Mouse (Mus musculus): ENCODE measurements at regions not wholly inside any gene's neighbourhood (a gene's known extent, or its start where the extent isn't known, plus 50 kb on each side); places are given as distances from the start of the nearest gene placed in this dataset.
A peak's percentile ranks its signal among the peaks of the same experiment; 100 is the strongest.

- ATAC-seq (ENCODE audit: low read depth), result no peak
- WGBS (ENCODE audit: insufficient replicate concordance), result 41% methylated on average over 1 of the region's 1 CpGs
- no peaks in the 10 kb centered on the region for H3K36me3 ChIP-seq (ENCODE audit: control insufficient read depth, insufficient read depth)
Measured at GRCm38 (mm10) chr16:65250426-65250825, 144.8 kb upstream of the Htr1f start.

DNA sequence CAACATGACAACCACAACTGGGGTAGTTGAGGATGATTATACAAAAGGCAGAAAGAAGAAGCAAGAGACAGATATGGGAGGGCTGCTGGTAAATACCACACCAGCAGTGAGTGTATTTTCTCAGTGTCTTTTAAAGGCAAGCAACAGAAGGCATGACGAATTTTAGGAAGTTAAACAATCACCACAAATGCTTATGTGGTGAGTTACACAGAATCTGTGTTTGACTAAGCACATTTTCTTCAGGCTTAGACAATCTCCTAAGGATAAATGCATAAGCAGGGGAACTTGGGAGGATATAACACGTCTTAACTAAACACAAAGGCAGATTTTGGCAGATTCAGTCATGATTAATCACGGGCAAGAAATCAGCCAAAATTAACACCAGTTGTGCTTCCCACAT is 141.8 kb upstream of the Htr1f start:
- Histone ChIP-seq H3K4me2 (ENCODE audit: low read depth, low read length) (no peak overlapping the region), H3K4me1 (ENCODE audit: control insufficient read depth, low read depth, low read length) (no peaks in the 10 kb centered on the region), H3K36me3 (ENCODE audit: control insufficient read depth, insufficient read depth) (no peaks in the 10 kb centered on the region), H3K4me3 (ENCODE audit: low read depth, low read length) (no peak overlapping the region), H3K27me3 (ENCODE audit: control insufficient read depth, insufficient read depth, low read depth, low read length) (no peaks in the 10 kb centered on the region), H3K27ac (ENCODE audit: low read length) (no peak overlapping the region), H3K9ac (ENCODE audit: low read depth, low read length) (no peak overlapping the region), H3K9me3 (replicated peaks; ENCODE audit: control insufficient read depth, low read length) (no peaks in the 10 kb centered on the region)
- 48% methylated on average over 3 of the region's 3 CpGs for WGBS (ENCODE audit: insufficient replicate concordance)
- ATAC-seq (ENCODE audit: low read depth), result no peak

More at GRCm38 (mm10) chr16:65250426-65250825, 144.8 kb upstream of the Htr1f start:
- no peaks in the 10 kb centered on the region for H3K9me3 ChIP-seq (replicated peaks; ENCODE audit: control insufficient read depth, low read length)
- no peak overlapping the region for H3K27ac ChIP-seq (ENCODE audit: low read length)
- H3K9ac ChIP-seq (ENCODE audit: low read depth, low read length), result no peak overlapping the region
- H3K4me3 ChIP-seq (ENCODE audit: low read depth, low read length), result no peak overlapping the region
- H3K4me1 ChIP-seq (ENCODE audit: control insufficient read depth, low read depth, low read length), result no peaks in the 10 kb centered on the region
- no peak overlapping the region for H3K4me2 ChIP-seq (ENCODE audit: low read depth, low read length)
- H3K27me3 ChIP-seq (ENCODE audit: control insufficient read depth, insufficient read depth, low read depth, low read length), result no peaks in the 10 kb centered on the region

- no peak overlapping the region for H3K4me2 ChIP-seq (ENCODE audit: low read depth, low read length)
- ATAC-seq (ENCODE audit: low read depth), result no peak
- H3K9me3 ChIP-seq (replicated peaks; ENCODE audit: control insufficient read depth, low read length), result no peaks in the 10 kb centered on the region
- no peaks in the 10 kb centered on the region for H3K27me3 ChIP-seq (ENCODE audit: control insufficient read depth, insufficient read depth, low read depth, low read length)
- no peaks in the 10 kb centered on the region for H3K4me1 ChIP-seq (ENCODE audit: control insufficient read depth, low read depth, low read length)
- H3K4me3 ChIP-seq (ENCODE audit: low read depth, low read length), result no peak overlapping the region
- H3K27ac ChIP-seq (ENCODE audit: low read length), result no peak overlapping the region
- no peaks in the 10 kb centered on the region for H3K36me3 ChIP-seq (ENCODE audit: control insufficient read depth, insufficient read depth)
- 48% methylated on average over 2 of the region's 2 CpGs for WGBS (ENCODE audit: insufficient replicate concordance)
- H3K9ac ChIP-seq (ENCODE audit: low read depth, low read length), result no peak overlapping the region
Measured at GRCm38 (mm10) chr16:65234404-65234803, 128.8 kb upstream of the Htr1f start.

- Histone ChIP-seq H3K9me3 (replicated peaks; ENCODE audit: control insufficient read depth, low read length) (no peaks in the 10 kb centered on the region), H3K27me3 (ENCODE audit: control insufficient read depth, insufficient read depth, low read depth, low read length) (no peaks in the 10 kb centered on the region), H3K4me3 (ENCODE audit: low read depth, low read length) (no peak overlapping the region), H3K27ac (ENCODE audit: low read length) (no peak overlapping the region), H3K9ac (ENCODE audit: low read depth, low read length) (no peak overlapping the region), H3K36me3 (ENCODE audit: control insufficient read depth, insufficient read depth) (no peaks in the 10 kb centered on the region), H3K4me2 (ENCODE audit: low read depth, low read length) (no peak overlapping the region), H3K4me1 (ENCODE audit: control insufficient read depth, low read depth, low read length) (no peaks in the 10 kb centered on the region)
- WGBS (ENCODE audit: insufficient replicate concordance), result 58% methylated on average over 3 of the region's 3 CpGs
- ATAC-seq (ENCODE audit: low read depth), result no peak
Measured at GRCm38 (mm10) chr16:65233964-65234363, 128.3 kb upstream of the Htr1f start.

- H3K27me3 ChIP-seq (ENCODE audit: control insufficient read depth, insufficient read depth, low read depth, low read length), result no peaks in the 10 kb centered on the region
- H3K27ac ChIP-seq (ENCODE audit: low read length), result no peak overlapping the region
- H3K4me2 ChIP-seq (ENCODE audit: low read depth, low read length), result no peak overlapping the region
- H3K36me3 ChIP-seq (ENCODE audit: control insufficient read depth, insufficient read depth), result no peaks in the 10 kb centered on the region
- 63% methylated on average over 3 of the region's 3 CpGs for WGBS (ENCODE audit: insufficient replicate concordance)
- no peak for ATAC-seq (ENCODE audit: low read depth)
- H3K4me1 ChIP-seq (ENCODE audit: control insufficient read depth, low read depth, low read length), result no peaks in the 10 kb centered on the region
- H3K9ac ChIP-seq (ENCODE audit: low read depth, low read length), result no peak overlapping the region
- H3K4me3 ChIP-seq (ENCODE audit: low read depth, low read length), result no peak overlapping the region
- no peaks in the 10 kb centered on the region for H3K9me3 ChIP-seq (replicated peaks; ENCODE audit: control insufficient read depth, low read length)
Measured at GRCm38 (mm10) chr16:65219434-65219833, 113.8 kb upstream of the Htr1f start.

GRCm38 (mm10) chr16:65212367-65212766 is 106.7 kb upstream of the Htr1f start:
- WGBS (ENCODE audit: insufficient replicate concordance), result 67% methylated on average over 1 of the region's 1 CpGs
- ATAC-seq (ENCODE audit: low read depth), result no peak
- no peak overlapping the region for H3K4me3 ChIP-seq (ENCODE audit: low read depth, low read length)
- no peak overlapping the region for H3K9ac ChIP-seq (ENCODE audit: low read depth, low read length)
- H3K9me3 ChIP-seq (replicated peaks; ENCODE audit: control insufficient read depth, low read length), result no peaks in the 10 kb centered on the region
- H3K4me1 ChIP-seq (ENCODE audit: control insufficient read depth, low read depth, low read length), result no peaks in the 10 kb centered on the region
- H3K27me3 ChIP-seq (ENCODE audit: control insufficient read depth, insufficient read depth, low read depth, low read length), result no peaks in the 10 kb centered on the region
- no peaks in the 10 kb centered on the region for H3K36me3 ChIP-seq (ENCODE audit: control insufficient read depth, insufficient read depth)
- no peak overlapping the region for H3K27ac ChIP-seq (ENCODE audit: low read length)
- H3K4me2 ChIP-seq (ENCODE audit: low read depth, low read length), result no peak overlapping the region

- Histone ChIP-seq H3K4me1 (ENCODE audit: control insufficient read depth, low read depth, low read length) (no peaks in the 10 kb centered on the region), H3K27ac (ENCODE audit: low read length) (no peak overlapping the region), H3K27me3 (ENCODE audit: control insufficient read depth, insufficient read depth, low read depth, low read length) (no peaks in the 10 kb centered on the region), H3K4me3 (ENCODE audit: low read depth, low read length) (no peak overlapping the region), H3K9me3 (replicated peaks; ENCODE audit: control insufficient read depth, low read length) (no peaks in the 10 kb centered on the region), H3K9ac (ENCODE audit: low read depth, low read length) (no peak overlapping the region), H3K4me2 (ENCODE audit: low read depth, low read length) (no peak overlapping the region), H3K36me3 (ENCODE audit: control insufficient read depth, insufficient read depth) (no peaks in the 10 kb centered on the region)
- ATAC-seq (ENCODE audit: low read depth), result 0 out of 2 replicates have a peak, but pooled peaks have one; percentile 41
- 49% methylated on average over 4 of the region's 4 CpGs for WGBS (ENCODE audit: insufficient replicate concordance)
Measured at GRCm38 (mm10) chr16:65201329-65201728, 95.7 kb upstream of the Htr1f start.

GRCm38 (mm10) chr16:65197203-65197844 is 91.7 kb upstream of the Htr1f start:
- no peak overlapping the region for H3K27ac ChIP-seq (ENCODE audit: low read length)
- WGBS (ENCODE audit: insufficient replicate concordance), result 62% methylated on average over 3 of the region's 3 CpGs

GRCm38 (mm10) chr16:65195761-65196160 is 90.1 kb upstream of the Htr1f start:
- H3K4me3 ChIP-seq (ENCODE audit: low read depth, low read length), result no peak overlapping the region
- 65% methylated on average over 4 of the region's 4 CpGs for WGBS (ENCODE audit: insufficient replicate concordance)
- no peaks in the 10 kb centered on the region for H3K27me3 ChIP-seq (ENCODE audit: control insufficient read depth, insufficient read depth, low read depth, low read length)
- ATAC-seq (ENCODE audit: low read depth), result no peak
- no peaks in the 10 kb centered on the region for H3K4me1 ChIP-seq (ENCODE audit: control insufficient read depth, low read depth, low read length)
- no peak overlapping the region for H3K9ac ChIP-seq (ENCODE audit: low read depth, low read length)
- no peaks in the 10 kb centered on the region for H3K36me3 ChIP-seq (ENCODE audit: control insufficient read depth, insufficient read depth)
- no peak overlapping the region for H3K27ac ChIP-seq (ENCODE audit: low read length)
- H3K4me2 ChIP-seq (ENCODE audit: low read depth, low read length), result no peak overlapping the region
- H3K9me3 ChIP-seq (replicated peaks; ENCODE audit: control insufficient read depth, low read length), result no peaks in the 10 kb centered on the region

More at GRCm38 (mm10) chr16:65197203-65197844, 91.7 kb upstream of the Htr1f start:
- no peaks in the 10 kb centered on the region for H3K27me3 ChIP-seq (ENCODE audit: control insufficient read depth, insufficient read depth, low read depth, low read length)
- peak; percentile 30; the same call in 1 of the 2 replicates for ATAC-seq (ENCODE audit: low read depth)
- no peak overlapping the region for H3K9ac ChIP-seq (ENCODE audit: low read depth, low read length)
- no peaks in the 10 kb centered on the region for H3K4me1 ChIP-seq (ENCODE audit: control insufficient read depth, low read depth, low read length)
- H3K4me2 ChIP-seq (ENCODE audit: low read depth, low read length), result no peak overlapping the region
- no peaks in the 10 kb centered on the region for H3K36me3 ChIP-seq (ENCODE audit: control insufficient read depth, insufficient read depth)
- H3K9me3 ChIP-seq (replicated peaks; ENCODE audit: control insufficient read depth, low read length), result no peaks in the 10 kb centered on the region
- H3K4me3 ChIP-seq (ENCODE audit: low read depth, low read length), result no peak overlapping the region

All from liver, embryonic 16.5 days (tissue).